Mouse (Mus musculus) MEL (cell line): Measurements from ENCODE around the gene Phf23.

Experiments used
- MYC ChIP-seq: IDR thresholded peaks from 2 replicates; pipeline ENCODE4 v1.6.1; 2011; ENCODE audit warnings: low read depth, mild to moderate bottlenecking, low read length, improper control_type of control experiment, moderate library complexity
- ZC3H11A ChIP-seq: IDR thresholded peaks from 2 replicates; pipeline ENCODE4 v1.6.1; 2012; ENCODE audit warnings: low read depth, mild to moderate bottlenecking, inconsistent platforms, low read length, improper control_type of control experiment

GRCm38 (mm10) chr11:70030651-70031320 lies 35.2 kb downstream of the Phf23 start:
- no peak for TF ChIP-seq MYC
- no peak for TF ChIP-seq ZC3H11A
